Mouse (Mus musculus): ENCODE results near the gene Jsrp1. TPM values are rescaled to one million over a fixed set of nuclear protein-coding genes. Genes with fewer than 3 reads are reported as not detected.

The Jsrp1 gene
- total and polyA plus RNA-seq, 3 experiments: 0.39 TPM; not detected in 2

GRCm38 (mm10) chr10:80823847-80824643, 10.7 kb upstream of the Jsrp1 start (continued):
- 0 out of 2 replicates have a peak, but pooled peaks have one; percentile 31 for TF ChIP-seq CHD1 (IDR thresholded peaks at IDR 0.05; ENCODE audit: low read depth, low read length)
- no peak for TF ChIP-seq CHD2 (IDR thresholded peaks at IDR 0.05; ENCODE audit: low read length)
- TF ChIP-seq USF1 (IDR thresholded peaks at IDR 0.05; ENCODE audit: low read depth, low read length): no peak
- no peak for TF ChIP-seq UBTF (IDR thresholded peaks at IDR 0.05; ENCODE audit: borderline replicate concordance, insufficient read depth, low read depth, low read length)

DNA sequence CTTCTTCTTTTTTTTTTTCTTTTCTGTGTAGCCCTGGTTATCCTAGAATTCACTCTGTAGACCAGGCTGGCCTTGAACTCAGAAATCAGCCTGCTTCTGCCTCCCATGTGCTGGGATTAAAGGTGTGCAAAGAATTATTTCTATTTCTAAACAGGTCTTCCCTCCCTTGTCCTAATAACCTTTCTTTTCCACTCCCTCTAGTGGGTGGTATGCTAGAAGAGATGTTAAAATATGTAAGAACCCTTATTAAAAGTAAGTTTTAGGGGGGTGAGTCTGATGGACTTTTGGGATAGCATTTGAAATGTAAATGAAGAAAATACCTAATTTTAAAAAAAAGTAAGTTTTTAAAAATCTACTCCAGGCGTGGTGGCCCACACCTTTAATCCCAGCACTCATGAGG, 10.0 kb upstream of the Jsrp1 start:
- Histone ChIP-seq H3K4me3 (ENCODE audit: control insufficient read depth in 1 of 2, insufficient read depth in 1 of 2, low read depth in 2 of 2, low read length in 2 of 2) (no peak overlapping the region), H3K27me3 (ENCODE audit: control insufficient read depth in 1 of 2, insufficient read depth in 2 of 2, low read length in 2 of 2) (no peaks in the 10 kb centered on the region), H3K9me3 (replicated peaks; ENCODE audit: insufficient read depth, low read length) (no peaks in the 10 kb centered on the region), H3K4me1 (ENCODE audit: control insufficient read depth in 1 of 2, insufficient read depth in 2 of 2, low read length in 2 of 2) (peaks cover 7 to 26% of the 10 kb centered on the region in 2 experiments), H3K9ac (ENCODE audit: control insufficient read depth, low read depth, low read length, poor library complexity, severe bottlenecking) (no peak overlapping the region), H3K27ac (ENCODE audit: control insufficient read depth, low read depth, low read length) (no peak overlapping the region), H3K79me2 (ENCODE audit: control insufficient read depth, insufficient read depth, low read length, poor library complexity) (peaks cover 17% of the 10 kb centered on the region), H3K36me3 (ENCODE audit: control insufficient read depth in 1 of 2, insufficient read depth in 2 of 2, low read length in 2 of 2) (peaks cover 0 to 20% of the 10 kb centered on the region in 2 experiments; a peak in 2 of 4 replicates)
- DNase-seq (ENCODE audit: low read depth, low spot score): no peak
- TF ChIP-seq HCFC1 (IDR thresholded peaks at IDR 0.05; ENCODE audit: low read depth, low read length) (no peak), MYC (IDR thresholded peaks at IDR 0.05; ENCODE audit: low read depth, low read length) (no peak), CTCF (IDR thresholded peaks at IDR 0.05 in 2 of 3, conservative IDR thresholded peaks at IDR 0.05 in 1 of 3; ENCODE audit: control insufficient read depth in 1 of 3, insufficient read depth in 1 of 3, low read depth in 2 of 3, low read length in 3 of 3, poor library complexity in 1 of 3, severe bottlenecking in 1 of 3) (0 out of 6 replicates have a peak, but pooled peaks of 1 of the 3 experiments have one; percentile 6), CHD1 (IDR thresholded peaks at IDR 0.05; ENCODE audit: low read depth, low read length) (0 out of 2 replicates have a peak, but pooled peaks have one; percentile 18)

DNA sequence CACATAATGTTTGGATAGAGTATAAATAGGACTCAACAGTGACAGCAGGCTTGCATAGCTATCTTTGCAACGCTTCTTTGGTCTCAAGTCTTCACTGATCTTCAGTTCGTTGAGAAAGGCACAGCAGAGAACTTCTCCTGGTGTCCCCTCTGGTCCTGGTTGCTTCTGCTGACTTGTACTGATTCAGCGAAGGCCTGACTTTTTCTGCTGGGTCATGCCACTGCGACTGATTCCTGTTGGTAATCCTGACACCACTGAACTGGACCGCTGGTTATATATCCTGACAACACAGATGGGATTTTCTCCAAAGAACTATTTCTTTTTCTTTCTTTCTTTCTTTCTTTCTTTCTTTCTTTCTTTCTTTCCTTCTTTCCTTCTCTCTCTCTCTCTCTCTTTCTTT, 9.2 kb upstream of the Jsrp1 start:
- Histone ChIP-seq H3K36me3 (ENCODE audit: control insufficient read depth in 1 of 2, insufficient read depth in 2 of 2, low read length in 2 of 2) (peaks cover 0 to 16% of the 10 kb centered on the region in 2 experiments; a peak in 2 of 4 replicates), H3K4me3 (ENCODE audit: control insufficient read depth in 1 of 2, insufficient read depth in 1 of 2, low read depth in 2 of 2, low read length in 2 of 2) (peak overlapping the region; percentile 9 to 44; a peak in 3 of 4 replicates), H3K27ac (ENCODE audit: control insufficient read depth, low read depth, low read length) (peak overlapping the region; percentile 35), H3K27me3 (ENCODE audit: control insufficient read depth in 1 of 2, insufficient read depth in 2 of 2, low read length in 2 of 2) (no peaks in the 10 kb centered on the region), H3K9me3 (replicated peaks; ENCODE audit: insufficient read depth, low read length) (no peaks in the 10 kb centered on the region), H3K4me1 (ENCODE audit: control insufficient read depth in 1 of 2, insufficient read depth in 2 of 2, low read length in 2 of 2) (peaks cover 7 to 23% of the 10 kb centered on the region in 2 experiments), H3K9ac (ENCODE audit: control insufficient read depth, low read depth, low read length, poor library complexity, severe bottlenecking) (peak overlapping the region; percentile 42), H3K79me2 (ENCODE audit: control insufficient read depth, insufficient read depth, low read length, poor library complexity) (peaks cover 9% of the 10 kb centered on the region)
- no peak for DNase-seq (ENCODE audit: low read depth, low spot score)
- TF ChIP-seq E2F4 (IDR thresholded peaks at IDR 0.05; ENCODE audit: borderline replicate concordance, low read depth, low read length): no peak
- TF ChIP-seq NRF1 (IDR thresholded peaks at IDR 0.05; ENCODE audit: insufficient read depth, low read depth, low read length, poor library complexity, severe bottlenecking): no peak
- no peak for TF ChIP-seq POLR2AphosphoS5 (IDR thresholded peaks at IDR 0.05; ENCODE audit: borderline replicate concordance, low read depth, low read length)
- no peak for TF ChIP-seq USF1 (IDR thresholded peaks at IDR 0.05; ENCODE audit: low read depth, low read length)
- no peak for TF ChIP-seq TBP (IDR thresholded peaks at IDR 0.05; ENCODE audit: low read depth, low read length)
- no peak for TF ChIP-seq ZNF384 (IDR thresholded peaks at IDR 0.05; ENCODE audit: low read depth, low read length)
- no peak for TF ChIP-seq NELFE (IDR thresholded peaks at IDR 0.05; ENCODE audit: low read depth, low read length)
- TF ChIP-seq MYC (IDR thresholded peaks at IDR 0.05; ENCODE audit: low read depth, low read length): no peak
- no peak for TF ChIP-seq ETS1 (IDR thresholded peaks at IDR 0.05; ENCODE audit: low read depth, low read length)
- no peak for TF ChIP-seq KAT2A (conservative IDR thresholded peaks at IDR 0.05; ENCODE audit: low read depth, low read length)
- TF ChIP-seq ELF1 (IDR thresholded peaks at IDR 0.05; ENCODE audit: low read depth, low read length): no peak
- TF ChIP-seq CTCF (IDR thresholded peaks at IDR 0.05 in 2 of 3, conservative IDR thresholded peaks at IDR 0.05 in 1 of 3; ENCODE audit: control insufficient read depth in 1 of 3, insufficient read depth in 1 of 3, low read depth in 2 of 3, low read length in 3 of 3, poor library complexity in 1 of 3, severe bottlenecking in 1 of 3): no peak
- TF ChIP-seq POLR2A (IDR thresholded peaks at IDR 0.05; ENCODE audit: control insufficient read depth in 1 of 2, insufficient read depth in 1 of 2, low read depth in 1 of 2, low read length in 2 of 2, poor library complexity in 1 of 2): no peak; a peak in 1 of 4 replicates
- TF ChIP-seq SMC3 (IDR thresholded peaks at IDR 0.05; ENCODE audit: low read depth, low read length): no peak
- TF ChIP-seq MYB (IDR thresholded peaks at IDR 0.05; ENCODE audit: low read depth, low read length): no peak
- TF ChIP-seq CHD1 (IDR thresholded peaks at IDR 0.05; ENCODE audit: low read depth, low read length): no peak
